Comparison of ENCODE assay signal across 17 mouse cellular contexts in the genomic region with DNA sequence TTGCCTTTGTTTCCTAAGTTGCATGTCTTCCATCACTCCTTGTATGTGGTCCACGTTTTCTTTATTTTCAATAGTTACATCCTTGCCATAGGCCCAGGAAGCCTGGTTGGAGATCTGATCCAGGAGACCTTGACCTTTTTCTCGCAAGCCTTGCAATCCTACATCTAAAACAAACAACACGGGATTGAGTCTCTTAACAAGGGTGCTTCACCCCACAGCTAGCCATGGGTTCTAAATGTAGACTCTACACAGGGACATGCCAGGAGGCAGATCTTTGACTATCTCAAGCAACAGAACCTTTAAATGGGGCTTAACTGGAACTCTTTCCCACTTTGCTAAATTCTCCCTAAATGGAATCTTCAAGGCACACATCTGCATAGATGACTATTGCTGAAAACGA. TPM values are rescaled to one million over a fixed set of nuclear protein-coding genes. Genes with fewer than 3 reads are reported as not detected.
DNase-seq lines count a peak whose midpoint lies in the region; TF ChIP-seq lines count a peak whose summit lies in the region.
"Had no signal": no experiment of that assay in that cellular context is flagged by ENCODE, and none has a peak within 500 bp of the region (broad histone marks: within the 10 kb centered on the region; RNA-seq: fewer than 3 reads in every experiment).

No protein-coding gene starts in this region.

- DNase-seq in heart, adult 11 months = peak; percentile 70
- DNase-seq in heart, adult 9 months (ENCODE audit: low spot score in 2 of 2) = no peak
- DNase-seq in left cerebral cortex, postnatal 14 days (ENCODE audit: low spot score in 2 of 2) = no peak
- DNase-seq: adrenal gland, adult 2 months; adrenal gland, adult 8-10 months; adrenal gland, postnatal 10 days; adrenal gland, postnatal 14 days; adrenal gland, postnatal 25 days; adrenal gland, postnatal 36 days; B cell, adult 2 months; cerebellum, adult 11 months; cerebellum, adult 11-12 months; cerebellum, adult 18-20 months; cerebellum, adult 2 months had no signal

- no peak for TF ChIP-seq CTCF in bone marrow macrophage, adult 2 months (IDR thresholded peaks at IDR 0.05; ENCODE audit: low read depth, low read length)

- no peak for TF ChIP-seq POLR2A in bone marrow macrophage, adult 2 months (IDR thresholded peaks at IDR 0.05; ENCODE audit: borderline replicate concordance, low read depth, low read length)

- peaks cover 31% of the 10 kb centered on the region for H3K4me1 ChIP-seq in bone marrow macrophage, adult 2 months (ENCODE audit: control insufficient read depth, insufficient read depth, low read length)

- intact Hi-C loops in left cerebral cortex, postnatal 14 days (cut with DNase I) = loop anchor here (10.0 kb wide), 1 partner anchor 148 kb away; no protein-coding TSS in a partner anchor

- peak overlapping the region; percentile 72 for H3K27ac ChIP-seq in bone marrow macrophage, adult 2 months (ENCODE audit: insufficient read depth, low read depth, low read length)

- no peak overlapping the region for H3K4me3 ChIP-seq in bone marrow macrophage, adult 2 months (ENCODE audit: insufficient read depth, low read length)

RNA-seq across cellular contexts. Expression of gene Ccdc141, which starts 26.4 kb away (rescaled TPM):
- polyA plus RNA-seq in bone marrow macrophage, adult 2 months (2012; ENCODE audit: insufficient read depth, insufficient read length, missing spikeins) = 0.16 and 1.2 TPM in 2 replicates
- total RNA-seq in left cerebral cortex, postnatal 14 days (2021) = 10 to 100 TPM; 23.5 to 34.0 TPM
- total RNA-seq: CH12.LX had no signal
- polyA plus RNA-seq: G1E had no signal
